Mouse (Mus musculus) thymus, postnatal 10 days (tissue): Measurements from ENCODE around the gene Tmem14c.
A peak's percentile ranks its signal among the peaks of the same experiment; 100 is the strongest.
"Not testable (repeated sequence)": the region's sequence is repeated elsewhere in the genome, so short reads cannot be mapped to it uniquely, and the experiment has no call there.

Experiments used
- DNase-seq, 2 experiments: peaks; one replicate each; pipeline ENCODE4 v3.0.0; 2021; ENCODE audit warnings: low spot score in 2 of 2

Gene Tmem14c

DNA sequence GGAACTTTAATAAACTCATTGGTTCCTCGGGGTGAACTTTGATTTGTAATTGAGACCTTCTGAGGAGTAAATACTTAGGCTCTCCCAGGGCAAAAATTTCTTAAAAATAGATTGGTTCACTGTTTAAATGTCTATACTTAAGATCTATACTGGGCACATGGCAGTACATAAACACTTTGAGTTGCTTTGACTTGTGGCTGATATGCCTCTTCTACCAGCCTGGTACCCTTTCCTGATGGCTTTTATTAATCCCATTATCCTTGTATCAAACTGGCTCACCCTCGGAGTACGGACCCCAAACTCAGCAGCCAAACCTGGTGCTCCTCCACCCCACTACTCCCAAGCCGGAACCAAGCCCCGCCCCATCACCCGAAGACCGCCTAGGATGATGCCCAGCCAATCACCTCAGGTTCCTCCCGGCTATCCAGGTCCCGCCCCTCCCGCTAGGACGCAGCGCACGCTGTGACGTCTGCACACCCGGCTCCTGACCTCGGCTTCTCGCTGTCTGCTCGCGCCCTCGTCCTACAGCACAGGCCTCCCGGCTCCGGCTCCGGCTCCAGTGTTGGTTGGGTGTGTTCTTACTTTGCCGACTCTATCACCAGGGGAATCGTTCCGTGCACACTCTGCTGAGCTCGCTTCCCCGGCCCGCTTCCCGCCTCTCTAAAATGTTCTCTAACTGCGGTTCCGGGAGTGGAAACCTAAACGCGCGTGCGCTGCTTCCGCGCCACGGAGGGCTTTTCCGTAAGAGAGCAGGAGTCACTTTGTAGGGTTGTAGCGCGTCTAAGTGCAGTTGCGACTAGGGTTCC is at the start of gene Tmem14c:
Tmem14c (plus strand) TSS at position 464 of the 806 bp plus-strand sequence.
- DNase-seq = peak; percentile 92 to 94

DNA sequence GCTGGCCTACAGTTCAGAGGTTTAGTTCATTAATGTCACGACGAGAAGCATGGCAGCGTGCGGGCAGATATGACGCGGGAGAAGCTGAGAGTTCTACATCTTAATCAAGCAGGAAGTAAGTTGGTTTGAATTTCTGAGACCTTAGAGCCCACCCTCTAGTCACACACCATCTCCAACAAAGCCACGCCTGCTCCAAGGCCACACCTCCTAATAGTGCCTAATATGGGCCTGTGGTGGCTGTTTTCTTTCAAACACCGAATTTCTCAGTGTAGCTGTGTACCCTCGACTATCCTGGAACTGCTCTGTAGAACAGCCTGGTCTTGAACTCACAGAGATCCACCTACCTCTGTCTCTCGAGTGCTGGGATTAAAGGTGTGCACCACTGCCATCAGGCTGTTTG is 48.5 kb upstream of the Tmem14c start:
- DNase-seq = no peak

DNA sequence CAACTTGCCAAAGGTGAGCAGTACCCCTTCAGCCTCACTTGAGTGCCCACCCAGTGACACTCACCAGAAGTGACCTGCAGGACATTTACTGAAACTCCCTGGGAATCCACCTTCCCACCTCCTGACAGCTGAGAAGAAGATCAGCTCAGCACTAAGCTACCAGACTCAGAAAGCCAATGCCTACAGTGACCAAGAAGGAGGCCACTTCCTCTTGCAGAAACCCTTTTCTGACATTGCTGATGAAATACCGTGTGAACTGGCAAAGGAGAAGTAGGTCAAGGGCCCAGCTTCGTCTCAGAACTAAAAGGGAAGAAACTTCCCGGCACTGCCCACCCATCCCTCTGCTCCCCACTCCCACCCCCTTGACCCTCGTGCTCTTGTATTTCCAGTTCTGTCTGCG is 47.5 kb upstream of the Tmem14c start:
- DNase-seq = no peak

GRCm38 (mm10) chr13:40969761-40970390 is 46.2 kb upstream of the Tmem14c start:
- DNase-seq = no peak

DNA sequence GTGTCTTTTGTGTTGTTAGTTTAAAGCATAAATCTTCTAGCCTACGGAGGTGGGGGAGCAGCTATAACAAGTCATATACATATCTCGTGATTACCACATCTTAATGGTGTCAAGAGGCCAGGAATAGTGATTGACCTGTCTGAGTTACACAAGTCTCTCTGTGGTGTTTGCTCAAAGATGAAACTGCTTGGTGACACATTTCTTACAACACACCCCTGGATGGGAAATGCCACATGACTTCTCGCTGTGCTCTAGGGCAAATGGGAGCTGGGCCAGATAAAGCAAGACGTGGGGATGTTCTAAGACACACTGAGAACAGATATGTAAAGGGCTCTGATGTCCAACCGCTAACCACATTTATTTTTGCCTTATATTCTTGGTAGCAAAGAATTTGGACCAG is 44.8 kb upstream of the Tmem14c start:
- no peak for DNase-seq

DNA sequence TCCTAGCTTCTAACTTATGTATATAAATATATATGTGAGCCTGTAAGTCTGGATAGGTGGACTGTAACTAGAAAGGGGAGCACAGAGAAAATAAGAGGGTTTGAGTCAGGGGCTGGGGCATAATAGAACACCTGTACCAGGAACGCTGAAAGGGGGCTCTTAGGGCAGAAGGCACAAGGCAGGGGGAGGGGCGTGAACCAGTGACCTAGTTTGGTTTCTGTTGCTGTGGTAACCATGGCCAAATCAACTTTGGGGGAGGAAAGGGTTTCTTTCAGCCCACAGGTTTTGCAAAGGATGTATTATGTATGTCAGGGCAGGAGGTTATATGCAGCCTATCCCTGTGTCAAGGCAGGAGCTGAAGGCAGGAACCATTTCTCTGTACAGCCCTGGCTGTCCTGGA is 44.3 kb upstream of the Tmem14c start:
- DNase-seq = peak; percentile 81 to 82

- DNase-seq = no peak
Measured at GRCm38 (mm10) chr13:40972976-40973375, 43.1 kb upstream of the Tmem14c start.

GRCm38 (mm10) chr13:40977609-40978008 is 38.5 kb upstream of the Tmem14c start:
- DNase-seq = peak; percentile 31 to 75

DNA sequence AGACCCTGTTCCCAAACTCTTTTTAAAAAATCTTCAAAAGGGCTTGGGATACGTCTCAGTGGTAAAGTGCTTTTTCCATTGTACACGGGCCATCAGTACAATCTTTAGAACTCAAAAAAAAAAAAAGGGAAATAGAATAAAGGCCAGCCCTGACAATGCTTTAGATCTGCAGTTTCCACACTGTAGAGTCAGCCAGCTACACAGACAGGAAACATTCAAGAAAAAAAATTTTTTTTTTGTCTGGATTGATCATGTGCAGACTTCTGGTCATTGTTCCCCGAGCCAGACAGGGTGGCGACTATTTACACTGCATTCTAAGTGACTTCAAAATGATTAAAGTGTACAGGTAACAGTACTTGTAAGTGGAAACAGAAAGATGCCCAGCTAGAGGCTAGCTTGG is 37.4 kb upstream of the Tmem14c start:
- no peak for DNase-seq

DNA sequence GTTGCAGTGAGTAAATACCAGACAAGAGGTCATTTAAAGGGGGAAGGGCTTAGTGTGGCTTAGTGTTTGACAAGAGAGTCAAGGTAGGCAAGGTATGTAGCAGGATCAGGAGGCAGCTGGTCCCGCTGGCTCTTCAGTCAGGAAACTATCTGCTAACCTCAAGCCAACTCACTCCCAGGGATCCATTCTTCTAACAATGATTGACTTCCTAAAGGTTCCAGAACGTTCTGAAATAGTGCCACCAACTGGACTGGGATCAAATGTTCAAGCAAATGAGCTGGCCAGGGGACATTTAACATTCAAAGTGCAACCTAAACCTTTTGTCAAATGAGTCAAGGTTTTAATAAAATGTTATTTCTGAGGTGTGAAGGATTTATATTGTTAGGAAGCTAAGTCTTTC is 36.8 kb upstream of the Tmem14c start:
- no peak for DNase-seq

DNA sequence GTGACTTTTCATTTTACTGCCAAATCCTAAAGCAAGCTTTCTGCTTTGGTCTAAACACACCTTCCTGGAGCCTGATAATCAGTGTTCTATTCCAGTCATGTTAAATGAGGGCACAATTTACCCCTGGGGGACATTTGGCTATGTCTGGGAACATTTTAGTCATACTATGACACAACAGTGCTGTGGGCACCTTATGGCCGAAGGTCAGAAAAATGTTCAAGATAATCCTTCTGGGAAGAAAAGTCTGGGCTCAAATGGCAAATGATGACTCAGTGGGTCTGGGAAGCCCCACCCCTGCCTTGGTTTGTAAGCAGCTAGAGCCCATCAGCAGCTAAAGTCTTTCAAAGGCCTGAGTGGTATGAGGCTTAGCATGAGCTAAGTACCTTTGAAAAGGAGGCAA is 33.3 kb upstream of the Tmem14c start:
- no peak for DNase-seq

DNA sequence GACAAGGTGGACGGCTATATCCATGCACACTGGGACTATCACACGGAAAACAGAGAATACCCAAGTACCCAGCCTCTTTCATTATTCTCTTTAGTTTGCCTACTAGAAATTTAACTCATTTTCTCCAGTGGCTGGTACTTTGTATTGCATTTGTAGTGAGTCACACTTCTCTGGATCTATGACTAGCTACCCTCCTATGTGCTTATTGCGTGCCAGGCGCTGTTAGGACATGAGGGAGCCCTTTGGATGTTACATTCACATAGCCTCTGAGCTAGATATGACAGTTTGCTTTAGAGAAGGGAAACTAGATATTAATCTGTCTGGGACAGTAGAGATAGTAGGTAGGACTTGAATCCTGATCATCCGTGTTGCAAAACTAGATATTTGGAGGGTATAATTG is 30.0 kb upstream of the Tmem14c start:
- DNase-seq = no peak

- DNase-seq = not testable (repeated sequence)
Measured at GRCm38 (mm10) chr13:40987608-40988303, 28.3 kb upstream of the Tmem14c start.

DNA sequence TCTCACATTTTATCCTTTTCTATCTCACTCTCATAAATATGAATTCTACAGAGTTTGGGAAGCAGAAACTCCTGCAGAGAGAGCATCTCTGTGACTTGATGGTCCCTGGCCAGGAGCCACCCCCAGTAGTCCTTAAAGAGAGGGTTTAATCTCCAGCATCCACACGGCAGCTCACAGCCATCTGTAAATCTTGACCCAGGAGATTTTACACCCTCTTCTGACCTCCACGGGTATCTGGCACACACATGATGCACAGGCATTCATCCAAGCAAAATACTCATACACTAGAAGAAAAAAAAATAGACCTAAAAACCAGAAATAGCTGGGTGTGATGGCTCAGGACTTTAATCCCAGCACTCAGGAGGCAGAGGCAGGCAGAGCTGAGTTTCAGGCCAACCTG is 27.7 kb upstream of the Tmem14c start:
- no peak for DNase-seq

DNA sequence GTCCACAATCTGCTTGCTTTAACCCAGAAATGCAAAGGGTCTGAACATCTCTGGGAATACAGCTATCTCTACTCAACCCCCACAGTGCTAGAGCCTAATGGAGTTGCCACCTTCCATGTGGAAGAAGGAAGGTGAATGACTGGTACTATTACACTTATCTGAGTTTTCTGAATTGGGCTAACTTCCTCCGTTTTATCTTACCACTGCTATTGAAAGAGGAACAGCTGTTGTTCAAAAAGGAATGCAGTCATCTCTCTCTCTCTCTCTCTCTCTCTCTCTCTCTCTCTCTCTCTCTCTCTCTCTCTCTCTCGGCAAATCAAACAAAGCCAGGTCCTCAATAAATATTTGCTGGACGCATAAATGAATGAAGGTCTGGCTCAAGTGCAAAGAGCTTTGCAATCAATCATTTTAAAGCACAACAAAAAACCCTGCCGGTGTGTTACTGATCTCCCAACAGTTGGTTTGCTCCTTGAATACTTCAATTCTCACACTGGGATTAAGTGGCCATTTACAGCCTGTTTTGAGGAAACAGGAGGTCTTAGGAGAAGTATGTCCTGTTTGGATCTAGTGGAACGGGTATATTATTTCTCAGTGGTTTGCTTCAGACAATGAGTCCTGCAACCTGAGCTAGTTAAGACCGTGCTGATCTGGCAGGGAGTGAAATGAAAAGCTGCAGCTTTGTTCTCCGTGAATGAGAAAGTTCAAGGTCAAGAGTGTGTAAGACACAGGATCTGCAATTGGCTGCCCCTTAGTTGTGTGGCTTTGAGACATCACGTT is 21.4 kb upstream of the Tmem14c start:
- DNase-seq = no peak

DNA sequence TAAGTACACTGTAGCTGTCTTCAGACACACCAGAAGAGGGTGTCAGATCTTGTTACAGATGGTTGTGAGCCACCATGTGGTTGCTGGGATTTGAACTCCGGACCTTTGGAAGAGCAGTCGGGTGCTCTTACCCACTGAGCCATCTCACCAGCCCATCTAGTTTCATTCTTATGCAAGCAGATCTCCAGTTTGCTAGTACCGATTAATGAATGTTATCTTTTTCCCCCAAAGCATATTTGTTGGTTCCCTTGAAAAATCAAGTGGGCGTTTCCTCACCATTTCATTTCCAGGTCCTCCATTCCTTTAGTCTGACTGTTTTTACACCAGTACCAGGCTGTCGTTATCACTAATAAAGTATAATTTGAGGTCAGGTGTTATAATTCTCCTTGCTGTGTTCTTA is 17.6 kb upstream of the Tmem14c start:
- DNase-seq = not testable (repeated sequence)

DNA sequence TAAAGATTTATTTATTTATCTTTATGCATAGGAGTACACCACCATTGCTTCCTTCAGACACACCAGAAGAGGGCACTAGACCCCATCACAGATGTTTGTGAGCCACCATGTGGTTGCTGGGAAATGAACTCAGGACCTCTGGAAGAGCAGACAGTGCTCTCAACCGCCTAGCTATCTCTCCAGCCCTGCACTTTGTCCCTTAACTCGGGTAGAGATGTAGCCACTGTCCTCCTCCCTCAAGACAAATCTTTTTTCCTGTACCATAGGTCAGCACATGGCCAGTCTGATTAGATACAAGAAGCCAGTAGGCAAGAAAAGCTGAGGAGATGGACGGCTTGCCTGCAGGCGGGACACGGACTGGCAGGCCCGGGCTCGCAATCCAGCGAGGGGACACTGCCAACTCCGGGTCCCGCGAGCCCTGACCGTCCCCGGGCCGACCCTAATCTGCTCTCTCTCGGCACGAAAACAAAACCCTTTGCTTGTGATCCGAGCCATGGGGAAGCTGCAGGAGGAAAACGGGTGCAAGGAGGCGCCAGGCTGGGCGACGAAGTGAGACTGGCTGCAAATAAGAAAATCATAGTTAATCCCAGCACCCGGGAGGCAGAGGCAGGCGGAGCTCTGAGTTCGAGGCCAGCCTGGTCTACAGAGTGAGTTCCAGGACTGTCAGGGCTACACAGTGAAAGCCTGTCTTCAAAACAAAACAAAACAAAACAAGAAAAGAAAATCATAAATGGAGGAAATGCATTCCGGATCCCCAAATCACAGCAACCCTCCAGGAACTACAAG is 15.8 kb upstream of the Tmem14c start:
- peak; percentile 22 to 33 for DNase-seq

DNA sequence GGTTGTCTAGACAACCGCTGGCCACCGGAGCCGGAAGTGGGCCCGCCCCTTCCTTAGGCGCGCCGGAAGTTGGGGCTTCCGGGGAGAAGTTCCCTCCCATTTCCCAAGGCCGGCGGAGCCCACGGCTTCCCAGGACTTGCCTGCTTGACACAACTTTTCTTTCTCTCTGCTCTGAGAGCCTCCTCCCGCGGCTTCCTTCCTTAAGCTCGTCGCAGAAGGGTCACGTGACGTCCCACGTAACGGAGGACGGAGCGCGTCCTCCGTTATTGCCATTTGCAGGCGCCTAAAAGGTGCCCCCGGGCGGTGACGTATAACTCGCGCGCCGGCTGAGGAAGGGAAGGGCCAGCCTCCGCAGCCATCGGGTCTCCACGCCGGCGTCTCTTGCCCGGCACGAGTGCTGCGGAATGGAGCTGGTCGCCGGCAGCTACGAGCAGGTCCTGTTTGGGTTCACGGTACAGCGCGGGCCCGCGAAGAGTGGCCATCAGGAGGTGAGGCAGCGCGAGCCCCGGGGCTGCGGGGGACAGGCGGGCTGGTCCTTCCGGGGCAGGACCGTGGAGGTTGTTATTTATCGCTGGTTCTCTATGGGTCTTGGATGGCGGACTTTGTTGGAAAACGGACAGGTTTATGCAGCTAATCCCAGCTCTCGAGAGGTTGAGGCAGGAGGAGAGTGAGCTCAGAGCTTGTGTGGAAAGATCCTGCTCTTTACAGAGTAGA is 15.0 kb upstream of the Tmem14c start, which contains the start of gene Pak1ip1:
Pak1ip1 (plus strand) TSS at position 98 of the 714 bp plus-strand sequence.
- peak; percentile 85 to 87 for DNase-seq

- no peak for DNase-seq
Measured at GRCm38 (mm10) chr13:41002001-41002400, 14.1 kb upstream of the Tmem14c start.

- DNase-seq = no peak
Measured at GRCm38 (mm10) chr13:41006244-41006643, 9.8 kb upstream of the Tmem14c start.
